Mouse (Mus musculus) frontal cortex, adult (tissue): ENCODE measurements at regions not wholly inside any gene's neighbourhood (a gene's known extent, or its start where the extent isn't known, plus 50 kb on each side); places are given as distances from the start of the nearest gene placed in this dataset.
A peak's percentile ranks its signal among the peaks of the same experiment; 100 is the strongest.

ENCODE experiments used
- ATAC-seq: cut with Nextera tagmentation; 2 replicates; pipeline ENCODE4 v1.9.2; 2017; ENCODE audit warnings: mild to moderate bottlenecking, moderate library complexity, mixed read lengths; ENCODE audit not compliant: low TSS enrichment

- ATAC-seq: no peak
Measured at GRCm38 (mm10) chr10:9173509-9173908, 287.6 kb upstream of the Sash1 start.

GRCm38 (mm10) chr10:9168725-9169124 lies 282.9 kb upstream of the Sash1 start:
- no peak for ATAC-seq

GRCm38 (mm10) chr10:9166017-9166416 lies 280.1 kb upstream of the Sash1 start:
- peak; percentile 68 for ATAC-seq

GRCm38 (mm10) chr10:9165598-9165997 lies 279.7 kb upstream of the Sash1 start:
- ATAC-seq: peak; percentile 56

GRCm38 (mm10) chr10:9164333-9164732 lies 278.5 kb upstream of the Sash1 start:
- ATAC-seq: no peak

GRCm38 (mm10) chr10:9161597-9161996 lies 275.7 kb upstream of the Sash1 start:
- no peak for ATAC-seq

GRCm38 (mm10) chr10:9157299-9158215 lies 271.7 kb upstream of the Sash1 start:
- ATAC-seq: no peak

- no peak for ATAC-seq
Measured at GRCm38 (mm10) chr10:9136099-9136498, 250.2 kb upstream of the Sash1 start.

GRCm38 (mm10) chr10:9134293-9135021 lies 248.6 kb upstream of the Sash1 start:
- no peak for ATAC-seq

- ATAC-seq: no peak
Measured at GRCm38 (mm10) chr10:9130061-9130460, 244.2 kb upstream of the Sash1 start.

GRCm38 (mm10) chr10:9119249-9119648 lies 233.4 kb upstream of the Sash1 start:
- ATAC-seq: no peak

GRCm38 (mm10) chr10:9117648-9118551 lies 232.0 kb upstream of the Sash1 start:
- ATAC-seq: peak; percentile 58

GRCm38 (mm10) chr10:9117134-9117533 lies 231.3 kb upstream of the Sash1 start:
- ATAC-seq: no peak

- peak; percentile 92 for ATAC-seq
Measured at GRCm38 (mm10) chr10:9113706-9114105, 227.8 kb upstream of the Sash1 start.

GRCm38 (mm10) chr10:9111051-9111450 lies 225.2 kb upstream of the Sash1 start:
- ATAC-seq: no peak

GRCm38 (mm10) chr10:9096207-9096606 lies 210.3 kb upstream of the Sash1 start:
- no peak for ATAC-seq

GRCm38 (mm10) chr10:9095163-9095562 lies 209.3 kb upstream of the Sash1 start:
- no peak for ATAC-seq

GRCm38 (mm10) chr10:9092237-9092885 lies 206.5 kb upstream of the Sash1 start:
- ATAC-seq: 0 out of 2 replicates have a peak, but pooled peaks have one; percentile 9

GRCm38 (mm10) chr10:9090961-9091360 lies 205.1 kb upstream of the Sash1 start:
- ATAC-seq: no peak

GRCm38 (mm10) chr10:9087871-9088270 lies 202.0 kb upstream of the Sash1 start:
- no peak for ATAC-seq

- no peak for ATAC-seq
Measured at GRCm38 (mm10) chr10:9087171-9087570, 201.3 kb upstream of the Sash1 start.
